Mouse (Mus musculus): ENCODE data around the gene Syap1. TPM values are rescaled to one million over a fixed set of nuclear protein-coding genes. Genes with fewer than 3 reads are reported as not detected.
"Not testable (repeated sequence)": the region's sequence is repeated elsewhere in the genome, so short reads cannot be mapped to it uniquely, and the experiment has no call there.

The Syap1 gene
- polyA plus RNA-seq, 1 experiment, result 15.9 TPM

DNA sequence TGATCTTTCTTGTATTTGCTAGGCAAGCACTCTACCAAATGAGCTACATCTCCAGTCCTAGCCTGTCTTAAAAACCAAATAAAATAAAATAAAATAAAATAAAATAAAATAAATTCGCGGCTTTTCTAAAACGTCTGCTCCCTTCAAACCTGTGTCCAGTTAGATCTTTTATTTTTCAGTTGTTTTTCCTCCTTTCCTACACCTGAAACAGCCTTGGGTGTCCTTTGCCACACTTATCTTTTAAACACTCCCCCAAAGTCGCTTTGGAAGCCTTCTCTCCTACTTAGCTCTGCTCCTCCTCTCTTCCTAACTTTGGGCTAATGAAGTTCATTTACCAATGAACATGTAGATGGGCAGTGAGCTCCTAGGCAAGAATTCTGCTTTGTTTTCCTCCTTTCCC, 12.7 kb upstream of the Syap1 start, which contains the start of gene Ctps2:
TSS of gene Ctps2 (plus strand) at position 301 of the 400 bp plus-strand sequence.
- no peaks in the 10 kb centered on the region for H3K4me1 ChIP-seq (ENCODE audit: control insufficient read depth, insufficient read depth, low read length)
- H3K27ac ChIP-seq (ENCODE audit: control insufficient read depth, insufficient read depth, low read depth, low read length, poor library complexity), result peak within 1 kb of the TSS; percentile 94
- TF ChIP-seq POLR2A (IDR thresholded peaks at IDR 0.05; ENCODE audit: borderline replicate concordance, control insufficient read depth, low read depth, low read length) (no peak), CTCF (IDR thresholded peaks at IDR 0.05; ENCODE audit: control insufficient read depth, insufficient read depth, low read length) (no peak)
- WGBS, result 22% methylated on average over 4 of the region's 4 CpGs
- peak within 1 kb of the TSS; percentile 64 for H3K4me3 ChIP-seq (replicated peaks; ENCODE audit: control insufficient read depth, low read depth, low read length)

DNA sequence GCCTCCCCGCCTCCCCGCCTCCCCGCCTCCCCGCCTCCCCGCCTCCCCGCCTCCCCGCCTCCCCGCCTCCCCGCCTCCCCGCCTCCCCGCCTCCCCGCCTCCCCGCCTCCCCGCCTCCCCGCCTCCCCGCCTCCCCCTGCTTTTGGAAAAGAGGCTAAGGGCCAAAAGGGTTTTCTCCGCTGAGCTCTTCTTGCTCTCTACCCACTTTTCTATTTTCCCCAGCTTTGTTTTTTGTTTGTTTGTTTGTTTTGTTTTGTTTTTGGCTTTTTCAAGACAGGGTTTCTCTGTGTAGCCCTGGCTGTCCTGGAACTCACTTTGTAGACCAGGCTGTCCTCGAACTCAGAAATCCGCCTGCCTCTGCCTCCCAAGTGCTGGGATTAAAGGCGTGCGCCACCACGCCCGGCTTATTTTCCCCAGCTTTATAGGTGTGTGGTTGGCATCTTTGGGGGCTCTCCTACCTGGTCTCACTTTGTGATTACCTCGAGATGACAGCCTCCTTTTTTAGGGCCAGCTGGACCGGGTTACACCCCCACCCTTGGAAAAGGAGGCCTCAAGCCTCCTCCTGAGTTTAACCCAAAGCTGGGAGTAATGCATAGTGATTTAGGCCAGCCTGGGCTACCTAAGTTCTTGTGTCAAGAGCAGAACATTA, 452 bp upstream of the Syap1 start:
- not testable (repeated sequence) for H3K27ac ChIP-seq (ENCODE audit: control insufficient read depth, insufficient read depth, low read depth, low read length, poor library complexity); H3K4me1 ChIP-seq (ENCODE audit: control insufficient read depth, insufficient read depth, low read length); H3K4me3 ChIP-seq (replicated peaks; ENCODE audit: control insufficient read depth, low read depth, low read length)
- WGBS, result 63% methylated on average over 10 of the region's 25 CpGs

DNA sequence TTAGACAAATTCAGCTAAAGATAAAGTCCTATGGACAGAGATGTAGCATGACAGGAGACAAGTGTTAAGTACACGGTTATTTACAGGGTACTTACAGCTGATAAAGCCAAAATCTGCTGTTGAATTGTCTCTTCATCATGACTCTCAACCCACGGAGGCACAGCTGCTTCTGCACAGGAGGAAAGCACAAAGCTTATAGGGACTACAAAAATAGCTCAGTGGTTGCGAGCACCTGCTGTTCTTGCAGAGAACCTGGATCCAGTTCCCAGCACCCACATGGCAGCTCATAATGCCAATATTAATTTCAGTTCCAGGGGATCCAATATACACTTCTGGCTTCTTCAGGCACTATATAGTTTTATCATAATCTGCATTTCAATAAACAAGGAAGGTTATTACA, 10.0 kb downstream of the Syap1 start:
- WGBS, result 79% methylated on average over 3 of the region's 3 CpGs

DNA sequence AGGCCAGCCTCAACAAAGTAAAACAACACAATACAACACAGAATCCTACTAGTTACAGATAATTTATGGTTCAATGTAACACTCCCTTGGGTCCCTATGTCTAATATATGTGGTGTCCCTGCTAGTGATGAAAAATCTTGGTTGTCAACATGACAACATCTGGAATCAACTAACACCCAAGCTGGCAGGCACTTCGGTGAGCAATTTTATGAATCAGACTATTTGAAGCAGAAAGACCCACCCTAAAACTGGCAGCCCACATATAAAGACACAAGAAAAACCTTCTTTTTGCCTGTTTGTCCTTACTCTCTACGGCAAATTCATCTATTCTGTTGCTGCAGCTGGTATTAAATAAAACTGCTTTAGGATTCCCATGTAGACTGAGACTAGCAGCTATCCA, 14.5 kb downstream of the Syap1 start:
- no peaks in the 10 kb centered on the region for H3K4me1 ChIP-seq (ENCODE audit: control insufficient read depth, insufficient read depth, low read length)

More for the DNA sequence above, 10.0 kb downstream of the Syap1 start:
- Histone ChIP-seq H3K4me1 (ENCODE audit: control insufficient read depth, insufficient read depth, low read length) (no peaks in the 10 kb centered on the region), H3K4me3 (replicated peaks; ENCODE audit: control insufficient read depth, low read depth, low read length) (no peak overlapping the region), H3K27ac (ENCODE audit: control insufficient read depth, insufficient read depth, low read depth, low read length, poor library complexity) (no peak overlapping the region)
- TF ChIP-seq POLR2A (IDR thresholded peaks at IDR 0.05; ENCODE audit: borderline replicate concordance, control insufficient read depth, low read depth, low read length), result no peak
- no peak for TF ChIP-seq CTCF (IDR thresholded peaks at IDR 0.05; ENCODE audit: control insufficient read depth, insufficient read depth, low read length)

DNA sequence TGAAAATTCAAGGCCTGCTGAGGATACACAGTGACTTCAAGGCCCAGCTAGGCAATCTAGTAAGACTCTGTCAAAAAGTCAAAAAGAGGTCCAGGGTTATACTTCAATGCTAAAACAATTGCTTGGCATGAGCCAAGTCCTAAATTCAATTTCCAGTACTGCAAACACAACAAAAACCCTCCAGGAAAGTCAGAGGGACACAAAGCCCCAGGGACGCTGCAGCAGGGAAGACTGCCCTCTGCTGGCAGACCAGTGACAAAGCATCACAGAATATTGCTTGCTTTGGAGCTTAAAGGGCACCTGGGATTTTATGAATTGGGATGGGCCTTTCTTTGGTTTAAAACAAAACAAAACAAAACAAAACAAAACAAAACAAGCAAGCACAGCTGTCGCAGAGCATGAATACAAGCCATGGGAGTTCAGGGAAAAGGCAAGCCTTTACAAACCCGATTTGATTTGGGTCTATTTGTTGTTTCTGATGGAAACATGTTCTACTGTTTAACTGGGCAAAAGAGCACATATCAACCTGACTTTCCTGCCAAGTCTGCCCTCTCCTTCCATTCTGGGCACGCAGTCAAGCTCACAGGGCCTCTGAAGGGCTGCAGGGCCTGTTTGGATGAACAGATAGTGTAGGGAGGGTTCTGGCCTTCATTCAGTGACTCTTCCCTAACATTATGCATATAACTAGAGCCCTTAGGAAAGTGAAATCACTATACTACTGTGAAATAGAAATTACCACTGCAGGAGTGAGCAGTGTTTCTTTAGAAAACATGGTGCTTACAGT, 16.3 kb downstream of the Syap1 start:
- TF ChIP-seq CTCF (IDR thresholded peaks at IDR 0.05; ENCODE audit: control insufficient read depth, insufficient read depth, low read length) (peak; percentile 72), POLR2A (IDR thresholded peaks at IDR 0.05; ENCODE audit: borderline replicate concordance, control insufficient read depth, low read depth, low read length) (no peak)
- 41% methylated on average over 4 of the region's 4 CpGs for WGBS
- H3K27ac ChIP-seq (ENCODE audit: control insufficient read depth, insufficient read depth, low read depth, low read length, poor library complexity), result no peak overlapping the region
- H3K4me1 ChIP-seq (ENCODE audit: control insufficient read depth, insufficient read depth, low read length), result no peaks in the 10 kb centered on the region
- no peak overlapping the region for H3K4me3 ChIP-seq (replicated peaks; ENCODE audit: control insufficient read depth, low read depth, low read length)

More for the DNA sequence above, 14.5 kb downstream of the Syap1 start:
- Histone ChIP-seq H3K4me3 (replicated peaks; ENCODE audit: control insufficient read depth, low read depth, low read length) (no peak overlapping the region), H3K27ac (ENCODE audit: control insufficient read depth, insufficient read depth, low read depth, low read length, poor library complexity) (no peak overlapping the region)
- TF ChIP-seq POLR2A (IDR thresholded peaks at IDR 0.05; ENCODE audit: borderline replicate concordance, control insufficient read depth, low read depth, low read length) (no peak), CTCF (IDR thresholded peaks at IDR 0.05; ENCODE audit: control insufficient read depth, insufficient read depth, low read length) (no peak)
- 90% methylated on average over 2 of the region's 2 CpGs for WGBS

- Histone ChIP-seq H3K4me3 (replicated peaks; ENCODE audit: control insufficient read depth, low read depth, low read length) (no peak overlapping the region), H3K27ac (ENCODE audit: control insufficient read depth, insufficient read depth, low read depth, low read length, poor library complexity) (no peak overlapping the region), H3K4me1 (ENCODE audit: control insufficient read depth, insufficient read depth, low read length) (no peaks in the 10 kb centered on the region)
- TF ChIP-seq POLR2A (IDR thresholded peaks at IDR 0.05; ENCODE audit: borderline replicate concordance, control insufficient read depth, low read depth, low read length) (no peak), CTCF (IDR thresholded peaks at IDR 0.05; ENCODE audit: control insufficient read depth, insufficient read depth, low read length) (no peak)
- WGBS, result 62% methylated on average over 3 of the region's 3 CpGs
These were observed 19.8 kb downstream of the Syap1 start for GRCm38 (mm10) chrX:162868294-162868965.

DNA sequence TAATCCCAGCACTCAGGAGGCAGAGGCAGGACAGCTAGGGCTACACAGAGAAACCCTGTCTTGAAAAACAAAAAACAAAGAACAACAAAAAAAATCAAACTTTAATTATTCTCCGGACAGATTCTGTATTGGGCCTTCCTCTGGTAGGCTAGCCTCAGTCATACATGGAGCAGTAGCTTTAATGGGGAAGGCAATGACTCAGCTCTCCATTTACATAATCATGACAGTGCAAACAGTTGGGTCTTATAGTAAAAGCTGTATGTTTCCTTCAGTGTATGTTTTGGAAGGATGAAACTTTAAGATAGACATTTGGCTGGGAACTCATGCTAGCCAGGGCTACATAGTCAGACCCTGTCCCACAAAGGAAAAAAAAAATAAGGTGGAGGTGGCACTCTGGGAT, 39.6 kb downstream of the Syap1 start:
- whole genome bisulfite sequencing, result 33% methylated on average over 1 of the region's 1 CpGs
- Histone ChIP-seq H3K4me1 (ENCODE audit: control insufficient read depth, insufficient read depth, low read length) (no peaks in the 10 kb centered on the region), H3K4me3 (replicated peaks; ENCODE audit: control insufficient read depth, low read depth, low read length) (no peak overlapping the region), H3K27ac (ENCODE audit: control insufficient read depth, insufficient read depth, low read depth, low read length, poor library complexity) (no peak overlapping the region)
- TF ChIP-seq POLR2A (IDR thresholded peaks at IDR 0.05; ENCODE audit: borderline replicate concordance, control insufficient read depth, low read depth, low read length) (no peak), CTCF (IDR thresholded peaks at IDR 0.05; ENCODE audit: control insufficient read depth, insufficient read depth, low read length) (no peak)

DNA sequence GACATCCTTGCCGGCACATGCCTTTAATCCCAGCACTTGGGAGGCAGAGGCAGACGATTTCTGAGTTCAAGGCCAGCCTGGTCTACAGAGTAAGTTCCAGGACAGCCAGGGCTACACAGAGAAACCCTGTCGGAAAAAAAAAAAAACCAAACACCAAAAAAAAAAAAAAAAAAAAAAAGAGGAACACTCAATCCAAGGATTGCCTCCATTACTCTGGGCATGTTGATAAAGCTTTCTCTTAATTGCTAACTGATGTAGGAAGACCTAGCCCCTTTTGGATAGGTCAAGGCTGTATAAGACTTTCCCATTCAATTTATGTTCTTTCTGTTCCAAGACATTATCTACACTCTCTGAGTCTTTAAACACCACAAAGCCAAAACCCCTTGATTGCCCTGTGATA, 42.7 kb downstream of the Syap1 start:
- H3K27ac ChIP-seq (ENCODE audit: control insufficient read depth, insufficient read depth, low read depth, low read length, poor library complexity), result no peak overlapping the region
- no peak overlapping the region for H3K4me3 ChIP-seq (replicated peaks; ENCODE audit: control insufficient read depth, low read depth, low read length)
- H3K4me1 ChIP-seq (ENCODE audit: control insufficient read depth, insufficient read depth, low read length), result no peaks in the 10 kb centered on the region
- TF ChIP-seq POLR2A (IDR thresholded peaks at IDR 0.05; ENCODE audit: borderline replicate concordance, control insufficient read depth, low read depth, low read length), result no peak
- TF ChIP-seq CTCF (IDR thresholded peaks at IDR 0.05; ENCODE audit: control insufficient read depth, insufficient read depth, low read length), result no peak
- WGBS, result 73% methylated on average over 3 of the region's 3 CpGs

Measured in bone marrow, adult 2 months (tissue).